Mouse (Mus musculus) hematopoietic multipotent progenitor cell, adult 10-12 weeks (in vitro differentiated cells): ENCODE data around the gene Glmp. TPM values are rescaled to one million over a fixed set of nuclear protein-coding genes. Genes with fewer than 3 reads are reported as not detected.

ENCODE experiments used
- polyA plus RNA-seq: library from polyadenylated mRNA; stranded (reverse); fragments of >175 nt; gene quantifications from 2 replicates; pipeline ENCODE4 v1.2.3, GENCODE M21; 2012; ENCODE audit warnings: low replicate concordance

Gene Glmp
- polyA plus RNA-seq: 28.3 and 133 TPM in 2 replicates

DNA sequence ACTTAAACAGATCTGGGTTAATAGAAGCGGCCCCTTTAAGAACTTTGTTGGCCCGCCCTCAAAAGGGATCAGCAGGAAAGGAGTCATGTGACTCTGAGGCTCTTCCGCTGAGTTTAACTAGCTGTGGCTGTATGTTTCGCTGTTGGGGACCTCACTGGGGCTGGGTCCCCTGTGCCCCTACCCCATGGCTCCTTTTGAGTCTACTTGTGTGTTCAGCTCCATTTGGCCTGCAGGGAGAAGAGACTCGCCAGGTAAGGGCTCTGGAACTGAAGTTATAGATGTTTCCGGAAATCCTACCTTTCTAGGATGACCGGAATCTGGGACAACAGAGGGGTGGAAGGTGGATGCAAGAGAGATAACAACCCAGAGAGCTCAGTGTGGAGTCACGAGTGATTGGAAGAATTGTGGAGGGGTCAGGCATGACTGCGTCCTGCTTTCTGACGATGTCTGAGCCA is at the start of gene Glmp:
Glmp (plus strand) TSS at position 73 of the 455 bp plus-strand sequence.

GRCm38 (mm10) chr3:88287110-88287509 is 37.7 kb upstream of the Glmp start, which contains the start of gene Gm38392:
Gm38392 (minus strand) TSS chr3:88287210.

GRCm38 (mm10) chr3:88296561-88297318 is 28.1 kb upstream of the Glmp start, which contains the start of the genes Tsacc and Cct3:
Tsacc (minus strand) TSS chr3:88296999.
Cct3 (plus strand) TSS chr3:88297116.

DNA sequence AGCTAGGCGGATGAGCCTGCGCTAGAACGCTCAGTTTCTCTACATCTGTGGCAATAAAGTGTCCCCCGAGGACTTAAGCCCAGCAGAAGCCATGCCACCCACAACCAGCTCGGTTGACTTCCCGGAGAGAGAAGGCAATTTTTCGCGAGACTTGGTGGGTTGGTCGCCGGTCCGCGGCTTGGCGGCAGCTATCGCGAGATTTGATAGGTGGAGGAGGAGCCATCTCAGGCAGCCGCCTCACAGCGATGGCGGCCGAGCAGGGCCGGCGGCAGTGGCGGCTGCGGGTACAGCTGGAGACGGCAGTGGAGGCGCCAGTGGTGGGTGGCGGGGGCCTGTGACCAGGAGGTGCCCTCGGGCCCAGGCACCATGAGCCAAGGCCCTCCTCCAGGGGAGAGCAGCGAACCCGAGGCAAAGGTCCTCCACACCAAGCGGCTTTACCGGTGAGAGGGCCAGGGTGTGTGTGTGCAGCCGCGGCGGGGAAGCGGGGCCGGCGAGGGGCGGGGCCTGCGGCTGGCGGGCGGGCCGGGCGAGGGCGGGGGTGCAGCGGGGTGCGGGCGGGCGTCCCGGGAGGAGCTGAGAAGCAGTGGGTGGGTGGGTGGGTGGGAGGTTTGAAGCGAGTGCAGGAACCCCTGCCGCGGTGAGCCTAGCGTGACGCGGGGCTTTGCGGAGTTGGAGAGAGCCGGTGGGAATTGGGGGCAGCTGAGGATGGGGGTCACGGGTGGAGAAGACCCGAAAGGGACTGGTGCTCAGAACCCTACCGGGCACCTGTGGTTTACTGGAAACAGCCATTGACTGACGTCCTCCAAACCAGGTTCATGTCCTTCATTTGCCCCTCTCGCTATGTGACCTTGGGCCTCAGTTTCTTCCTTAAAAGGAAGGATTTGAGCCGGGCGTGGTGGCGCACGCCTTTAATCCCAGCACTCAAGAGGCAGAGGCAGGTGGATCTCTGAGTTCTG is 11.5 kb downstream of the Glmp start, which contains the start of the genes Tmem79 and Smg5:
Tmem79 (minus strand) TSS at position 91 of the 956 bp plus-strand sequence.
Smg5 (plus strand) TSS at position 203 of the 956 bp plus-strand sequence.

DNA sequence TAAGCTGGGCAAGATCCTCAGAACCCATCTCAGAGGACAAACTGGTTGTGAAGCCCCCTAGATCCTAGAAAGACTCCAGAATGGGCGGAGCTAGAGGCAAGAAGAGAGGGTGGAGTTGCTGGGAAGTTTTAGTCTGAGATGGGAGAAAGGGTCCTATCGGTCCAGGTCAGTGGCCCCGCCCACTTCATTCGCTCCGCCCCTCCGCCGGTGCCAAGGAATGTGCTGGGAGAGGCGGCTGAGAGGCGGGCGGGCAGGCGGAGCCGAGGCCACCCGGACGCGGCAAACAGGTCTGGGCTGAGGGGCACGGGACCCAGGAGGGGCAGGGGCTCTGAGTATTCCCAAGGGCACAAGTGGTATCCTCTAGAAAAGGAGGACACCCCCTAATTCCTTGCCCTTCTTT is 39.5 kb downstream of the Glmp start, which contains the start of gene Paqr6:
Paqr6 (plus strand) TSS at position 248 of the 400 bp plus-strand sequence.

DNA sequence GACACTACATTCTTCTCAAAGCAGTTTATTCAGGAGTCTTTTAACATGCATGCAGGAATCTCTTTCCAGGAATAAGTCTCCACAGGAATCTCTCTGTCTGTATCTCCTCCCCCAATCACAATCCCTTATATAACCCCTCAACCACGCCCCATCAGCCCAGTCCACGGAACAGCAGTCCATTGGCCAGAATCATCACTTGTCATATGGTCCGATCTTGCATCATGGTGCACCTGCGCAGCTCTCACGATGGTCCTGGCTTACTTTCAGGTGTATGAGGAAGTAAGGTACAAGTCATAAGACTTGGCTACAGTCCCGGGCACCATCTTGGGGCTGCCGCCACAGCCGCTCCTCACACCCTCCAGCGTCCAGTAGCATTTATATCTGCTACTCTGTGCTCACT is 47.8 kb downstream of the Glmp start, which contains the start of gene Bglap3:
Bglap3 (minus strand) TSS at position 101 of the 400 bp plus-strand sequence.

DNA sequence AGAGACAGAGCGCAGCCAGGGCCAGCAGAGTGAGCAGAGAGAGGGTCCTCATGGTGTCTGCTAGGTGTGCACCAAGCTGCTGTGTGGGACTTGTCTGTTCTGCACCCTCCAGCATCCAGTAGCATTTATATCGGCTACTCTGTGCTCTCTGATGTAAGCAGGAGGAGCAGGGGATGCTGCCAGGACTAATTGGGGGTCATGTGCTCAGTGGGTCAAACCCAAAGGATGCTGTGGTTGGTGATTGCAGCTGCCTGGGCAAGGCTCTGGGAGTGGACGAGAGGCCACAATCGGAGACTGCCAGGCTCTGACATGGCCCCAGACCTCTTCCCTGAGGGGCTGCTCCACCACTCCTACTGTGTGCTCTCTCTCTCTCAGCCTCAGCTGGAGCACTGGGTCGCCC is 53.8 kb downstream of the Glmp start, which contains the start of gene Bglap2:
Bglap2 (minus strand) TSS at position 101 of the 400 bp plus-strand sequence.

Other genes with a start within 250 kb of the Glmp start
- gene Ttc24, start 246.7 kb upstream of the Glmp start, polyA plus RNA-seq: not detected in 2 replicates
- gene Iqgap3, start 243.1 kb upstream of the Glmp start, polyA plus RNA-seq: 0.41 and 3.5 TPM in 2 replicates
- 210 and 298 TPM in 2 replicates for gene Mef2d, start 182.7 kb upstream of the Glmp start, polyA plus RNA-seq
- gene Rhbg, start 70.3 kb upstream of the Glmp start, polyA plus RNA-seq: 0.09 TPM in 2 replicates
- not detected in 2 replicates for gene Gm38392, start 37.8 kb upstream of the Glmp start, polyA plus RNA-seq
- gene Tsacc, start 28.0 kb upstream of the Glmp start, polyA plus RNA-seq: 1.1 and 1.4 TPM in 2 replicates
- gene Cct3, start 27.9 kb upstream of the Glmp start, polyA plus RNA-seq: 4.2 and 11.7 TPM in 2 replicates
- 0.81 and 2.4 TPM in 2 replicates for gene Tmem79, start 11.1 kb downstream of the Glmp start, polyA plus RNA-seq
- 67.3 and 68.3 TPM in 2 replicates for gene Smg5, start 11.2 kb downstream of the Glmp start, polyA plus RNA-seq
- gene Paqr6, start 39.6 kb downstream of the Glmp start, polyA plus RNA-seq: 0.22 TPM in 1 of 2 replicates, not detected in the other
- gene Bglap3, start 47.7 kb downstream of the Glmp start, polyA plus RNA-seq: not detected in 2 replicates
- not detected in 2 replicates for gene Bglap2, start 53.7 kb downstream of the Glmp start, polyA plus RNA-seq
- not detected in 2 replicates for gene Bglap, start 59.4 kb downstream of the Glmp start, polyA plus RNA-seq
- 86.8 and 96.4 TPM in 2 replicates for gene Pmf1, start 85.3 kb downstream of the Glmp start, polyA plus RNA-seq
- gene Slc25a44, start 100.1 kb downstream of the Glmp start, polyA plus RNA-seq: 3.3 and 9.8 TPM in 2 replicates
- 87.8 and 314 TPM in 2 replicates for gene Sema4a, start 136.2 kb downstream of the Glmp start, polyA plus RNA-seq
- gene Lmna, start 184.9 kb downstream of the Glmp start, polyA plus RNA-seq: 37.6 and 43.2 TPM in 2 replicates
- 1.2 and 1.6 TPM in 2 replicates for gene Mex3a, start 207.4 kb downstream of the Glmp start, polyA plus RNA-seq
- gene Rab25, start 223.3 kb downstream of the Glmp start, polyA plus RNA-seq: 0.21 TPM in 1 of 2 replicates, not detected in the other
- 34.9 and 125 TPM in 2 replicates for gene Lamtor2, start 228.1 kb downstream of the Glmp start, polyA plus RNA-seq
- gene Ubqln4, start 228.7 kb downstream of the Glmp start, polyA plus RNA-seq: 40.8 and 50.4 TPM in 2 replicates